Mouse (Mus musculus) cortical plate, adult 2 months (tissue): Measurements from ENCODE around the gene Gm15446. TPM values are rescaled to one million over a fixed set of nuclear protein-coding genes. Genes with fewer than 3 reads are reported as not detected.
"Not testable (repeated sequence)": the region's sequence is repeated elsewhere in the genome, so short reads cannot be mapped to it uniquely, and the experiment has no call there.

Source experiments
- H3K27ac ChIP-seq: fragments of 200-500 bp; 2 replicates; pipeline ENCODE4 v1.5.1; 2012; ENCODE audit warnings: low read length, control low read depth, inconsistent platforms; ENCODE audit not compliant: insufficient read depth
- H3K4me1 ChIP-seq: fragments of 200-500 bp; 2 replicates; pipeline ENCODE4 v1.6.1; 2011; ENCODE audit warnings: low read length; ENCODE audit not compliant: control insufficient read depth, insufficient read depth
- H3K4me3 ChIP-seq: fragments of 200-500 bp; 2 replicates; pipeline ENCODE4 v1.5.1; 2011; ENCODE audit warnings: mild to moderate bottlenecking, low read length, control low read depth; ENCODE audit not compliant: insufficient read depth
- CTCF ChIP-seq: fragments of 200-500 bp; IDR thresholded peaks from 2 replicates; pipeline ENCODE4 v1.5.1; 2011; ENCODE audit warnings: mild to moderate bottlenecking, control low read depth, low read length; ENCODE audit not compliant: insufficient read depth; ENCODE audit errors: extremely low read depth
- POLR2A ChIP-seq: fragments of 200-500 bp; IDR thresholded peaks from 2 replicates; pipeline ENCODE4 v1.6.1; 2011; ENCODE audit warnings: mild to moderate bottlenecking, low read length, control low read depth; ENCODE audit not compliant: insufficient read depth; ENCODE audit errors: extremely low read depth
- polyA plus RNA-seq: library from polyadenylated mRNA; depleted of rRNA; stranded (reverse); fragments of >200 nt; gene quantifications from 2 replicates; pipeline ENCODE4 v1.2.3, GENCODE M21; 2012; rRNA removed

The Gm15446 gene
- polyA plus RNA-seq, result 0.09 TPM in 1 of 2 replicates, not detected in the other

DNA sequence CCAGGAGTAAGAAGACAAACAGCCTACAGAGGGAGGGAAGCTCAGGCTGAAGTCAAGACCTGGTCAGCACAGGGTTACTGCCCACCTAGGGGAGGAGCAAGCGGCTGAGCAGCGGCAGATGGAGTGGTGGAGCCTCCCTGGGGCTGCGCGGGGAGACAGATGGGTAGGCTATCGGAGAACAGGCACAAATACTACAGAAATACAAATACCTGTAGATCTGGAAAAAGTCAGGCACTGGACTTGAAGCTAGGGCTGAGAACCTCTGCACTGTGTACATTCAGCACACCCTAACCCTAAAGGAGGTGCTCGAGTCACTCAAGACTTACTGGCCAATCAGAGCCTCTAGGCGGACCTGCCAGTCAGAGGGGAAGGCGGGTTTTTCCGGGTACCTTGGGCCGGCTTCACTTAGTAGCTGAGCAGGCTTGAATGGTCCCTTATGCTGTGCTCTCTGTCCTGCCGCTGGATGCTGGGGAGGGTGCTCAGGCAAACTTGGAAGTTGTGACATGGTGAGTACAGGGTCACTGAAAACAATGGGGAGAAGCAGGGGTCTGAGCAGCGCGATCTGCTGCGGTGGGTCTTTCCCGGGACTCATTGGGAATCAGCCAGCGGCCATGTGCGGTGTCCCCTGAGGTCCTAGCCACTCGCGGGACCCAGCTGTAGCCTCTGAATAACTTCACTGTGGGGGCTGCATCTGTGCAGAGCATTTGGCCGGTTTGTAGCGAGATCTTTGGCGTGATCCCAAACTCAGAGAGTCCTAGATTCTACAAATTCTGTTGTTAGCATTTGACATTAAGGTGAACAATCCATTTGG lies at the start of gene Gm15446:
Gene Gm15446, plus strand, starts transcription at position 140 of the 811 bp plus-strand sequence.
- TF ChIP-seq POLR2A, result 0 out of 2 replicates have a peak, but pooled peaks have one; percentile 37
- not testable (repeated sequence) for H3K4me1 ChIP-seq
- H3K4me3 ChIP-seq, result peak within 1 kb of the TSS; percentile 67
- peak within 1 kb of the TSS; percentile 8; the same call in 1 of the 2 replicates for H3K27ac ChIP-seq

GRCm38 (mm10) chr5:109924129-109924528 lies 929 bp downstream of the Gm15446 start:
- not testable (repeated sequence) for H3K4me1 ChIP-seq, H3K4me3 ChIP-seq, H3K27ac ChIP-seq

GRCm38 (mm10) chr5:109924936-109925335 lies 1.7 kb downstream of the Gm15446 start:
- TF ChIP-seq POLR2A (no peak), CTCF (no peak)
- no peak overlapping the region for H3K4me3 ChIP-seq
- no peaks in the 10 kb centered on the region for H3K4me1 ChIP-seq
- no peak overlapping the region for H3K27ac ChIP-seq

GRCm38 (mm10) chr5:109950281-109950680 lies 27.1 kb downstream of the Gm15446 start:
- Histone ChIP-seq H3K4me1 (no peaks in the 10 kb centered on the region), H3K4me3 (no peak overlapping the region), H3K27ac (no peak overlapping the region)
- no peak for TF ChIP-seq CTCF
- no peak for TF ChIP-seq POLR2A

- not testable (repeated sequence) for H3K4me1 ChIP-seq, H3K4me3 ChIP-seq, H3K27ac ChIP-seq
Measured at GRCm38 (mm10) chr5:109980743-109981142, 57.5 kb downstream of the Gm15446 start.

Other genes with a start within 250 kb of the Gm15446 start
- gene 5430403G16Rik, start 232.4 kb upstream of the Gm15446 start, polyA plus RNA-seq, result 0.89 and 1.1 TPM in 2 replicates
- 1.6 and 1.9 TPM in 2 replicates for gene 4930522L14Rik, start 171.5 kb upstream of the Gm15446 start, polyA plus RNA-seq
- 45.0 and 47.0 TPM in 2 replicates for gene Zfp932, start 73.1 kb downstream of the Gm15446 start, polyA plus RNA-seq
- gene Gm17655, start 149.1 kb downstream of the Gm15446 start, polyA plus RNA-seq, result 1.4 and 1.7 TPM in 2 replicates
- gene Gm35315, start 171.0 kb downstream of the Gm15446 start, polyA plus RNA-seq, result 0.77 and 0.93 TPM in 2 replicates
- gene Plcxd1, start 176.6 kb downstream of the Gm15446 start, polyA plus RNA-seq, result 18.6 and 20.3 TPM in 2 replicates
- gene Gtpbp6, start 184.8 kb downstream of the Gm15446 start, polyA plus RNA-seq, result 155 and 164 TPM in 2 replicates
- 6.8 and 6.9 TPM in 2 replicates for gene Zfp605, start 186.7 kb downstream of the Gm15446 start, polyA plus RNA-seq
- gene Chfr, start 212.4 kb downstream of the Gm15446 start, polyA plus RNA-seq, result 76.7 and 93.4 TPM in 2 replicates